Mouse (Mus musculus): ENCODE results near the gene Slc39a11.

The Slc39a11 gene

GRCm38 (mm10) chr11:113284951-113285741 is 364.7 kb downstream of the Slc39a11 start:
- DNase-seq (ENCODE audit: low spot score), result no peak

GRCm38 (mm10) chr11:113283376-113283811 is 366.5 kb downstream of the Slc39a11 start:
- no peak for DNase-seq (ENCODE audit: low spot score)

- no peak for DNase-seq (ENCODE audit: low spot score)
Measured at GRCm38 (mm10) chr11:113278238-113278637, 371.6 kb downstream of the Slc39a11 start.

GRCm38 (mm10) chr11:113277034-113277612 is 372.8 kb downstream of the Slc39a11 start:
- DNase-seq (ENCODE audit: low spot score), result no peak

- no peak for DNase-seq (ENCODE audit: low spot score)
Measured at GRCm38 (mm10) chr11:113276518-113276917, 373.4 kb downstream of the Slc39a11 start.

GRCm38 (mm10) chr11:113274037-113274436 is 375.8 kb downstream of the Slc39a11 start:
- no peak for DNase-seq (ENCODE audit: low spot score)

- no peak for DNase-seq (ENCODE audit: low spot score)
Measured at GRCm38 (mm10) chr11:113271857-113272256, 378.0 kb downstream of the Slc39a11 start.

GRCm38 (mm10) chr11:113268831-113269319 is 381.0 kb downstream of the Slc39a11 start:
- no peak for DNase-seq (ENCODE audit: low spot score)

GRCm38 (mm10) chr11:113267516-113268230 is 382.2 kb downstream of the Slc39a11 start:
- no peak for DNase-seq (ENCODE audit: low spot score)

- no peak for DNase-seq (ENCODE audit: low spot score)
Measured at GRCm38 (mm10) chr11:113266706-113267105, 383.2 kb downstream of the Slc39a11 start.

- no peak for DNase-seq (ENCODE audit: low spot score)
Measured at GRCm38 (mm10) chr11:113265567-113265966, 384.3 kb downstream of the Slc39a11 start.

GRCm38 (mm10) chr11:113263971-113264370 is 385.9 kb downstream of the Slc39a11 start:
- DNase-seq (ENCODE audit: low spot score), result no peak

GRCm38 (mm10) chr11:113262062-113262461 is 387.8 kb downstream of the Slc39a11 start:
- DNase-seq (ENCODE audit: low spot score), result no peak

GRCm38 (mm10) chr11:113261421-113261820 is 388.5 kb downstream of the Slc39a11 start:
- DNase-seq (ENCODE audit: low spot score), result no peak

- DNase-seq (ENCODE audit: low spot score), result no peak
Measured at GRCm38 (mm10) chr11:113259712-113260382, 390.0 kb downstream of the Slc39a11 start.

- no peak for DNase-seq (ENCODE audit: low spot score)
Measured at GRCm38 (mm10) chr11:113258016-113258415, 391.9 kb downstream of the Slc39a11 start.

GRCm38 (mm10) chr11:113254653-113255052 is 395.2 kb downstream of the Slc39a11 start:
- no peak for DNase-seq (ENCODE audit: low spot score)

GRCm38 (mm10) chr11:113253169-113253568 is 396.7 kb downstream of the Slc39a11 start:
- no peak for DNase-seq (ENCODE audit: low spot score)

- DNase-seq (ENCODE audit: low spot score), result no peak
Measured at GRCm38 (mm10) chr11:113251172-113251571, 398.7 kb downstream of the Slc39a11 start.

- no peak for DNase-seq (ENCODE audit: low spot score)
Measured at GRCm38 (mm10) chr11:113246475-113246874, 403.4 kb downstream of the Slc39a11 start.

- no peak for DNase-seq (ENCODE audit: low spot score)
Measured at GRCm38 (mm10) chr11:113245666-113246065, 404.2 kb downstream of the Slc39a11 start.

GRCm38 (mm10) chr11:113234432-113234831 is 415.4 kb downstream of the Slc39a11 start:
- DNase-seq (ENCODE audit: low spot score), result no peak
